Mouse (Mus musculus): ENCODE data around the gene Tspan17. TPM values are rescaled to one million over a fixed set of nuclear protein-coding genes. Genes with fewer than 3 reads are reported as not detected.
"Not testable (repeated sequence)": the region's sequence is repeated elsewhere in the genome, so short reads cannot be mapped to it uniquely, and the experiment has no call there.

Gene Tspan17
- polyA plus RNA-seq, 1 experiment = 52.0 TPM

DNA sequence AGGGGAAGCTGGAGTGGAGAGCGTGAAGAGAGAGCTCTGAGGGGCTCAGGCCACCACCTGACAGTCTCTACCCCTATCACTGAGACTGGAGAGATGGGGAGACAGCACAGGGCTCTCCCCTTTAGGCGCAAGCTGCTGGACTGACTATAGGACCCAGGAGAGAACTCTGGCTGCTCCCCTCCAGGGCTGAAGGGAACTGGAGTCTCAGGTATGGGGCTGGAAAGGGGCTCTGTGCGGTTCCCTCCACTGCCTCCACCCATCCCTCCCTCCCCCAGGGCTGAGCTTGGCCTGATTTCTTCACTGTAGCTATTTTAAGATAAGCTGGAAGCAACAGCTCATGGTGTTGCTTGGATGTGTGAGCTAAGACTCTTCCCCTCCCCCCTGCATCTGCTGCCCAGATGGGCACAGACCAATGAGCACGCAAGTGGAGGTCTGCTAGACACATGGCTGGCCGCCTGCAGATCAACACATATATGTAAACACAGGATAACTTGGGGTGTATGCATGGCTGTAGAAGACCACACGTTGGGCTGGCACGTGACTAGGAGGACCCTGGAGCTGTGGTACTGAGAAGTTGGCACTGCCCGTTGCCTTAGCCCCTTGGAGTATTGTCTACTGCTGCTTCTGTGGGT is 28.9 kb upstream of the Tspan17 start:
- no peak overlapping the region for H3K4me3 ChIP-seq (ENCODE audit: insufficient read depth, low read length)
- TF ChIP-seq CTCF (IDR thresholded peaks at IDR 0.05; ENCODE audit: low read depth, low read length) (no peak), POLR2A (IDR thresholded peaks at IDR 0.05; ENCODE audit: borderline replicate concordance, low read depth, low read length) (no peak)
- H3K4me1 ChIP-seq (ENCODE audit: control insufficient read depth, insufficient read depth, low read length) = no peaks in the 10 kb centered on the region; the same call in 1 of the 2 replicates
- no peak overlapping the region for H3K27ac ChIP-seq (ENCODE audit: insufficient read depth, low read depth, low read length)

DNA sequence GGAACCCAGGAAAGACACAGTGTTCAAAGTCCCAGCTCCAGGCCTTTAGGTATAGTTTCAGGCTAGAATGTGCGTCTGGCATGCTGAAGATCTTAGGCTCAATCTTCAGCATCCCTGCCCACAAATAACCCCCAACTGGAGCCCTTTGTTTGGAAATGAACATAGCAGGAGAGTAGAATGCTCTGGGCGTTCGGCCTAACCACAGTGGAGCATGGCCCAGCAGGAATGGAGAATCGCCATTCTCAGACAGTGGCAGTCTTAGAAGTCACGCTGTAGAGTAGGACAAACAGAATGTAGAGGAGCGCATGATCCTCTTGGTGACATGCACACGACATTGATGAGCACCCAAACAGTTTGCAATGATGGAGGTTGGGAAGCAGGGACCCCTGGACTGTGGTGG is 28.3 kb upstream of the Tspan17 start:
- H3K4me1 ChIP-seq (ENCODE audit: control insufficient read depth, insufficient read depth, low read length) = no peaks in the 10 kb centered on the region; the same call in 1 of the 2 replicates
- H3K4me3 ChIP-seq (ENCODE audit: insufficient read depth, low read length) = no peak overlapping the region
- TF ChIP-seq CTCF (IDR thresholded peaks at IDR 0.05; ENCODE audit: low read depth, low read length) = no peak
- no peak for TF ChIP-seq POLR2A (IDR thresholded peaks at IDR 0.05; ENCODE audit: borderline replicate concordance, low read depth, low read length)
- no peak overlapping the region for H3K27ac ChIP-seq (ENCODE audit: insufficient read depth, low read depth, low read length)

DNA sequence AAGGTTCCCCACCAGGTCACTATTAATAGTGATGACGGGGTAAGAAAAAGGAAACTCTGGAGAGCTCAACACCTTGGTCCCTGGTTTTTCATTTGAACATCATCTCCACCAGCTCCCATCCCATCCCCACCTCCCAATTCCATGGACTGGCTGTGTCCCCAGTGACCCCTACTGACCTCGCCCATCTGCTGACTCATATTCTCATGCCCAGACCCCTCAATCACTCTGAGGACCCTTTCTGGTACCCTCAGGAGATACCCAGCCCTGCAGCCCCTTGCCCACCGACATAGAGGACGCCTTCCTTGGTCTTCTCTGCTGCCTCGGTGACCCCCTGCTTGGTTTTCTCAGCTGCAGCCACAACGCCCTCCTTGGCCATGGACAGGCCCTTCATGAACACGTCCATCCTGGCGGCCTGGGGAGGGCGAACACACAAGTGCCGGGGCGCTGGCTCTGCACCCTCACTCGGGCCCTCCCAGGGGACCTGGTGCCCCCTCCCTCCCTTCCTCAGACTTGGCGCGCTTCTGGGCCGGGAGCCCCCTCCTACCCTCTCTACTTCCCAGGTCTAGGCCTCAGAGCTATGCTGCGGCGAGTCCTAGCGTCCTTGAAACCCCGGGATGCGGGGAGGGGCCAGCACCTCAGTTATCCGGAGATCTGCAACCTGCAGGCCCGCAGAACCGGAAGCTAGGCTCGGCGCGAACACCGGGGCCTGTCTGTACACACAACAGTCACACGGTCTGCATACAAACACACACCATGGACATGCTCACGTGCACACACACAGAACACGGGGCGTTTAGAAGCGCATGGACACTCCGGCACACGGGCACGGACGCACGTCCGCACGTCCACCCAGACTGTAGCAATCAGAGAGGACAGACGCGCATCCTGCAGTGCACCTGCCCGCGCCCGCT is 23.6 kb upstream of the Tspan17 start:
- TF ChIP-seq CTCF (IDR thresholded peaks at IDR 0.05; ENCODE audit: low read depth, low read length) (no peak), POLR2A (IDR thresholded peaks at IDR 0.05; ENCODE audit: borderline replicate concordance, low read depth, low read length) (no peak)
- no peak overlapping the region for H3K27ac ChIP-seq (ENCODE audit: insufficient read depth, low read depth, low read length)
- H3K4me3 ChIP-seq (ENCODE audit: insufficient read depth, low read length) = peak overlapping the region; percentile 4; the same call in 1 of the 2 replicates
- no peaks in the 10 kb centered on the region for H3K4me1 ChIP-seq (ENCODE audit: control insufficient read depth, insufficient read depth, low read length)

DNA sequence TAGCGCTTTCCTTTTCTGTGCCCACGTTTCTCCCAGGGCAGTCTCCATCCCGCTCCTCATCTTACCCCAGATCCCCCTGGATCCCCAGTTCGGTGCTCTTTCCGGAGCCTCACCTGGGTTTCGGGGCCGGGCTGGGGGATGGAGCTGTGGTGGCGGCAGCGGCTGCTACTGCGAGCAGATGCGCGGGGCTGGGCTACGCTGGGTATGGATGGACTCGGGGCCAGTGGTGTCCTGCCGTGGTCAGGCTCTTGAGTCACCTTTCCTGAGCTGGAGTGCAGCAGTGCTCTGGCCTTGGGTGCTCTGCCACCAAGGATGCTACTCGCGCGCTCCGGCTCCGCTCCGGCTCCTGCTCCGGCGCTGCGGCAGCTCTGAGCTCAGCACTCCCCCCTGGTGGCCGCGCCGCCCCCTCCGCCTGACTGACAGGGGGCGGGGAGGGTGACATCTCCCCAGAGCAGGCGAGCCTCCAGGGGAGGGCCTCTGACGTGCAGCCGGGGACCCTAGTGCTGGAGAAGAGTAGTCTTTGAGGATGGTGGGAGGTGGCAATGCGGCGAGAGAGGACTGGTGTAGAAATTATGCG is 22.9 kb upstream of the Tspan17 start, which contains the start of gene Sncb:
Gene Sncb (minus strand): TSS at position 404 of the 577 bp plus-strand sequence.
- no peak within 1 kb of the TSS for H3K27ac ChIP-seq (ENCODE audit: insufficient read depth, low read depth, low read length)
- no peaks in the 10 kb centered on the region for H3K4me1 ChIP-seq (ENCODE audit: control insufficient read depth, insufficient read depth, low read length)
- peak within 1 kb of the TSS; percentile 4; the same call in 1 of the 2 replicates for H3K4me3 ChIP-seq (ENCODE audit: insufficient read depth, low read length)
- TF ChIP-seq POLR2A (IDR thresholded peaks at IDR 0.05; ENCODE audit: borderline replicate concordance, low read depth, low read length) (no peak), CTCF (IDR thresholded peaks at IDR 0.05; ENCODE audit: low read depth, low read length) (no peak)

DNA sequence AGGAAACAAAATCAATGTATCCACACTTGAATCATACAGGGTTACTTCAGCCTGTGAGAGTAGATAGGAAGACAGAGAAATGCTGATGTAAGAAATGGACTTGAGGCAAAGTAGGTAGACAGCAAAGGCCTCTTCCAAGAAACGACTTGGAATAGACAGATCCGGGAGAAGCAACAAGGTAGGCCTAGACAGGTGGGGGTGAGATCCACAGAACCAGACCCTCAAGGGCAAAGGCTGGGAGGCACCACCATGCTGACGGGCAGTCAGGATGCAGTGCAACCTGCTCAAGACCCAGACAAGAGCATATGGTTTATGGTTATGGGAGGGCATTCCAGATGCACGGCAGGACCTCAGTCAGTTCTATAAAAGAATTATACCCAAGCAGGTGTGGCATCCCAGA is 22.2 kb upstream of the Tspan17 start:
- no peaks in the 10 kb centered on the region for H3K4me1 ChIP-seq (ENCODE audit: control insufficient read depth, insufficient read depth, low read length)
- no peak overlapping the region for H3K4me3 ChIP-seq (ENCODE audit: insufficient read depth, low read length)
- no peak for TF ChIP-seq POLR2A (IDR thresholded peaks at IDR 0.05; ENCODE audit: borderline replicate concordance, low read depth, low read length)
- TF ChIP-seq CTCF (IDR thresholded peaks at IDR 0.05; ENCODE audit: low read depth, low read length) = no peak
- no peak overlapping the region for H3K27ac ChIP-seq (ENCODE audit: insufficient read depth, low read depth, low read length)

DNA sequence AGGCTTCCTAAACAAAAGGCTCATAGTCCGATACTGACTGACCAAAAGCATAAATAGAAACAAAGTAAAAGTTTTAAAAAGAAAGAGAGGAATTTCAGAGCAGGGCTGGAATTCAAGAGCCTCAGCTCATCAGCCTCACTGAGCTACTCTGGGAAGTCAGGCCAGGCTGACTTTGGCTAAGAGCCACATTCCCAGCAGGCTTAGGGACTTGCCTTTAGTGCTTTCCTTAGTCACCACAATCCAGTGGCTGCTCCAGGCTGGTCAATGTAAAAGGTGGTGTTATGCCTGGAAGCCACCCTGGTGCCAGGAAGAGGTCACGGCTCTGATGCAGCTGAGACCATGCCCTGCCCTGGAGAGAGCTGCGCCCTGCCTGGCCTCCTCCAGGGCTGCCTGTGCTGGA is 8.6 kb upstream of the Tspan17 start:
- no peak overlapping the region for H3K27ac ChIP-seq (ENCODE audit: insufficient read depth, low read depth, low read length)
- H3K4me1 ChIP-seq (ENCODE audit: control insufficient read depth, insufficient read depth, low read length) = no peaks in the 10 kb centered on the region
- H3K4me3 ChIP-seq (ENCODE audit: insufficient read depth, low read length) = no peak overlapping the region
- no peak for TF ChIP-seq CTCF (IDR thresholded peaks at IDR 0.05; ENCODE audit: low read depth, low read length)
- TF ChIP-seq POLR2A (IDR thresholded peaks at IDR 0.05; ENCODE audit: borderline replicate concordance, low read depth, low read length) = no peak

DNA sequence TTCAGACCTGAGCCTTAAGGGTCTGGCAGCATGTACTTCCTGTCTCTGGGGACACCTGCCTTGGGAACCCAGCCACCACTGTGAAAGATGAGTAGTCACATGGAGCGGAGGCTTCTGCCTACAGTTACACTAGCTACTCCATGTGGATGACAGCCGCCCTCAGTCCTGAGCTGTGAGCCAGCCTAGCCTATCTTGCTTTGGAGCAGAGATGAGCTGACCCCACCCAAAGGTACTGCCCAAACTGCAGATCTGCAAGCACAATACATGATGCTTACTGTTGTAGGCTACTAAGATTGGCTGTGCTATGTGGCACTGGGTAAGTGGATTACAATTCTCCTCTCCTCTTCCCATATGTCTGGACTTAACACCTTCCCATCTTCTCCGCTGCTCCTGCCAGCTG is 8.1 kb upstream of the Tspan17 start:
- no peak for TF ChIP-seq CTCF (IDR thresholded peaks at IDR 0.05; ENCODE audit: low read depth, low read length)
- no peak for TF ChIP-seq POLR2A (IDR thresholded peaks at IDR 0.05; ENCODE audit: borderline replicate concordance, low read depth, low read length)
- H3K27ac ChIP-seq (ENCODE audit: insufficient read depth, low read depth, low read length) = no peak overlapping the region
- H3K4me1 ChIP-seq (ENCODE audit: control insufficient read depth, insufficient read depth, low read length) = no peaks in the 10 kb centered on the region
- H3K4me3 ChIP-seq (ENCODE audit: insufficient read depth, low read length) = no peak overlapping the region

DNA sequence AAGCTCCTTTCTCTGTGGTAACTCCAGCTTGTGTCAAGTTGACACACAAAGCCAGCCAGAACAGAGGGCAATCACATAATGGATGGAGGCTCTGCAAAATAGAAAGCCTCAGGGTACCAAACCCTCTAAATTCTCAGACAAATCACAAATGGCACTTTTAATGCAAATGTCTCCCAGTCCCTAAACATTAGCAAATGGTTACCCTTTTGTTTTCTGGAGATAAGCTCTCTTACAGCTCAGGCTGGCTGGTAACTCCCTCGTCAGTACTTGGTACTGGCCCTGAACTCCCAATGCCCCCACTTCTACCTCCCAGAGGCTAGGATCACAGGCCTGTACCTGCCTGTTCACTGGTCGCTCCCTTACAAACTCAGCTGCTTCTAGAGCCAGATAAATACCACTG is 5.9 kb upstream of the Tspan17 start:
- TF ChIP-seq POLR2A (IDR thresholded peaks at IDR 0.05; ENCODE audit: borderline replicate concordance, low read depth, low read length) = no peak
- no peak for TF ChIP-seq CTCF (IDR thresholded peaks at IDR 0.05; ENCODE audit: low read depth, low read length)
- no peak overlapping the region for H3K4me3 ChIP-seq (ENCODE audit: insufficient read depth, low read length)
- no peaks in the 10 kb centered on the region for H3K4me1 ChIP-seq (ENCODE audit: control insufficient read depth, insufficient read depth, low read length)
- no peak overlapping the region for H3K27ac ChIP-seq (ENCODE audit: insufficient read depth, low read depth, low read length)

DNA sequence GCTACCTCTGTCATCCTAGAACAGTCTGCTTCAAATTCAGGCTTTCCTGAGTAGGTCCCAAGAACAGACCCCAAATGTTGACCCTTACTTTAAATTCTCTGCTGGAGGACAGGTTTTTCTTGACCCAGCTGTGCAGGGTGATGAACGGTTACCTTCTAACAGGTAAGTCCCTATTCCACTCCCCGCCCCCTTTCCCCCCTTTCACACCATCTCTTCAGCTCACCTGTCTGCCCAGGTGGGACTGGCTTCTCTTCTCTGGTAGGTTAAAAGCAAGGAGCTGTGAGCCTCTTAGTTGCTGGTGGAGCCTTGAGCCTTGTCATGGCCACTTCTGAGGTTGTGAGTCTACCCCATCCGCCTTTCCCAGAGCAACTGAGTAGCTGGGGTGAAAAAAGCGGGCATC is 5.5 kb upstream of the Tspan17 start, which contains the start of gene Eif4e1b:
Gene Eif4e1b (plus strand): TSS at position 301 of the 400 bp plus-strand sequence.
- Histone ChIP-seq H3K27ac (ENCODE audit: insufficient read depth, low read depth, low read length) (no peak within 1 kb of the TSS), H3K4me3 (ENCODE audit: insufficient read depth, low read length) (no peak within 1 kb of the TSS)
- TF ChIP-seq CTCF (IDR thresholded peaks at IDR 0.05; ENCODE audit: low read depth, low read length) (no peak), POLR2A (IDR thresholded peaks at IDR 0.05; ENCODE audit: borderline replicate concordance, low read depth, low read length) (no peak)

DNA sequence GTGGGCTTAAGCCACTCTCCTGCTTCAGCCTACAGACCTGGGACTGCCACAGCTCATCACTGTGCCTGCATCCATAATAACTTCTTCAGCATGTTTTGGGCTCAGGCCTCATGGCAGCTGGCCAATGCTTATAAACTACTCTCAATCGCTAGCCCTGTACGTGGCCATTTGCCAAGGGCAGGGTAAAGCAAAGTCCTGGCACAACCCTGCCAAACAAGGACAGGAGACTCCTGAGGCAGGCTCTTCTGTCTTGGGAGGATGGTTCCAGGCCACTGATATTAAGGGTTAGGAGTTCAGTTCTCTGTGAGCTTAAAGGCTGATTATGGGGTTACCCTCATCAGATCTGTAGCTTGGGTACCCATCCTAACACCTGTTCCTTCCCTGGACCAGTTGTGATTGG is 1.6 kb upstream of the Tspan17 start:
- H3K4me3 ChIP-seq (ENCODE audit: insufficient read depth, low read length); H3K27ac ChIP-seq (ENCODE audit: insufficient read depth, low read depth, low read length); H3K4me1 ChIP-seq (ENCODE audit: control insufficient read depth, insufficient read depth, low read length): not testable (repeated sequence)

More for the DNA sequence above, 5.5 kb upstream of the Tspan17 start, which contains the start of gene Eif4e1b:
- no peaks in the 10 kb centered on the region for H3K4me1 ChIP-seq (ENCODE audit: control insufficient read depth, insufficient read depth, low read length)
